Mouse (Mus musculus): Measurements from ENCODE around the gene Shoc2.
"Not testable (repeated sequence)": the region's sequence is repeated elsewhere in the genome, so short reads cannot be mapped to it uniquely, and the experiment has no call there.

The Shoc2 gene

GRCm38 (mm10) chr19:53943802-53944785, at the start of gene Shoc2, which contains the start of gene Bbip1:
TSS of gene Shoc2 (plus strand) at chr19:53944306.
TSS of gene Bbip1 (minus strand) at chr19:53944627.
- DNase-seq = peak; percentile 97

GRCm38 (mm10) chr19:53894538-53895121, 49.5 kb upstream of the Shoc2 start:
- DNase-seq = no peak

GRCm38 (mm10) chr19:53898046-53898445, 46.1 kb upstream of the Shoc2 start:
- DNase-seq = no peak

GRCm38 (mm10) chr19:53898498-53898897, 45.6 kb upstream of the Shoc2 start:
- DNase-seq = no peak

GRCm38 (mm10) chr19:53898970-53899900, 44.9 kb upstream of the Shoc2 start:
- no peak for DNase-seq

GRCm38 (mm10) chr19:53899941-53900610, 44.0 kb upstream of the Shoc2 start:
- DNase-seq = no peak

- peak; percentile 17 for DNase-seq
Measured at GRCm38 (mm10) chr19:53901931-53902738, 42.0 kb upstream of the Shoc2 start.

- peak; percentile 91 for DNase-seq
Measured at GRCm38 (mm10) chr19:53902739-53903487, 41.2 kb upstream of the Shoc2 start.

- DNase-seq = peak; percentile 56
Measured at GRCm38 (mm10) chr19:53903507-53904321, 40.4 kb upstream of the Shoc2 start.

GRCm38 (mm10) chr19:53904833-53905480, 39.1 kb upstream of the Shoc2 start:
- DNase-seq = no peak

- DNase-seq = no peak
Measured at GRCm38 (mm10) chr19:53906033-53906702, 37.9 kb upstream of the Shoc2 start.

- DNase-seq = not testable (repeated sequence)
Measured at GRCm38 (mm10) chr19:53906703-53907070, 37.4 kb upstream of the Shoc2 start.

GRCm38 (mm10) chr19:53914950-53915349, 29.2 kb upstream of the Shoc2 start:
- DNase-seq = no peak

- no peak for DNase-seq
Measured at GRCm38 (mm10) chr19:53919541-53919940, 24.6 kb upstream of the Shoc2 start.

- DNase-seq = not testable (repeated sequence)
Measured at GRCm38 (mm10) chr19:53921996-53922395, 22.1 kb upstream of the Shoc2 start.

GRCm38 (mm10) chr19:53925338-53925751, 18.8 kb upstream of the Shoc2 start:
- DNase-seq = no peak

GRCm38 (mm10) chr19:53926705-53927104, 17.4 kb upstream of the Shoc2 start:
- DNase-seq = no peak

GRCm38 (mm10) chr19:53929218-53929617, 14.9 kb upstream of the Shoc2 start:
- DNase-seq = no peak

- DNase-seq = no peak
Measured at GRCm38 (mm10) chr19:53933050-53933449, 11.1 kb upstream of the Shoc2 start.
